In the genomic region with DNA sequence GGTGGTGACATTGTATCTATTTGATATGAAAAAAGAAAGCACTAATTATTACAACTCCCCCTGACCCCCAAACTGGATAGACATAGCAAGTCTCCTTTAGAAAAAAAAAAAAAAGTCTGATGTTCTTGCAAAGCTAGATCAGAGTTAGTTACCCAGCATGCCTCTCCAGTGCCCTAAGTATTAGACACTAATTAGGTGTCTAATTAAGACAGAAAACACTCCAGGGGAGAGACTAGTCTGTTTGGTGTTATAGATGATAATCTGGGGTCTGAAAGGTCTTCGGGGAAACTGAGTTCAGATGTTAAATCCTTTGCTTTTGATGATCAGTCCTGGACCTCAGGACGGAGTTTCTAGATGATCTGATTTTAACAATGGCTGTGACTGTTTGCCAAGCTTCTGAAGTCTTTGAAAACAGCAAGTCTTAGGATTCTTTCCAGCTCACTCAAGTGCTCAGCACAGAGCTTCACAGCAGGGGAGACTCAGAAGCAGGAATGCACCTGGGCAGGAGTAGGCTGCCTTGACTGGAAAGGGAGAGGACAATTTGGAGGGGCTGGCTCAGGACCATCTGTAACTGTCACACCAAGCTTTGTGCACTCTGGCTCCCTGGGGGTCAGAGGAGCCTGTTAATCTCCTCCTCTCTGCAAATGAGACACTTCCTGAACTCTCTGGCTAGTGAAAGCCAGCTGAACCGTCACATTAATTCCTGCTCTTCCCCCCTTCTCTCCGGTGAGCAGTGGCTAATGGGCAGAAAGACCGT, we compare ENCODE assay signal across 10 mouse cellular contexts.
DNase-seq lines count a peak whose midpoint lies in the region; ATAC-seq and TF ChIP-seq lines count a peak whose summit lies in the region.
"Had no signal": no experiment of that assay in that cellular context is flagged by ENCODE, and none has a peak within 500 bp of the region (broad histone marks: within the 10 kb centered on the region; RNA-seq: fewer than 3 reads in every experiment).

No protein-coding gene starts in this region.

- no peak for TF ChIP-seq CTCF in hindbrain, postnatal 0 days (IDR thresholded peaks at IDR 0.05; ENCODE audit: low read depth)

- no peak overlapping the region for H3K4me2 ChIP-seq in hindbrain, postnatal 0 days (ENCODE audit: low read depth, low read length)

- no peaks in the 10 kb centered on the region for H3K9me3 ChIP-seq in hindbrain, postnatal 0 days (ENCODE audit: low read length)

- ATAC-seq in hindbrain, postnatal 0 days: peak; percentile 62

- peaks cover 16% of the 10 kb centered on the region for H3K4me1 ChIP-seq in hindbrain, postnatal 0 days (ENCODE audit: insufficient read depth, low read length)

- no peak overlapping the region; the same call in 1 of the 2 replicates for H3K27ac ChIP-seq in hindbrain, postnatal 0 days

- H3K27me3 ChIP-seq in hindbrain, postnatal 0 days (ENCODE audit: insufficient read depth, low read length): no peaks in the 10 kb centered on the region

- DNase-seq in left cerebral cortex, postnatal 4 days: peak; percentile 67
- no peak for DNase-seq in left cerebral cortex, postnatal 10 days (ENCODE audit: extremely low spot score in 1 of 2, low spot score in 2 of 2)
- DNase-seq in embryo, embryonic 10.5 days (ENCODE audit: low spot score): peak; percentile 83
- peak; percentile 66 for DNase-seq in hindbrain, postnatal 0 days (ENCODE audit: low spot score)
- peak; percentile 80 for DNase-seq in retina, postnatal 1 day
- DNase-seq in thymus, adult 18-20 months: no peak
- no peak for DNase-seq in spleen, postnatal 10 days (ENCODE audit: low spot score in 2 of 2)
- DNase-seq in urinary bladder, postnatal 4 days (ENCODE audit: low spot score in 2 of 2): no peak
- DNase-seq: heart, adult 11 months; layer of hippocampus, postnatal 36 days had no signal

- no peak overlapping the region for H3K4me3 ChIP-seq in hindbrain, postnatal 0 days (ENCODE audit: low read length)

- 0 out of 2 replicates have a peak overlapping the region, but pooled peaks have one; percentile 14 for H3K9ac ChIP-seq in hindbrain, postnatal 0 days (replicated peaks; ENCODE audit: low read length)

- WGBS in hindbrain, postnatal 0 days: 4% methylated on average over 5 of the region's 5 CpGs

- H3K36me3 ChIP-seq in hindbrain, postnatal 0 days (ENCODE audit: insufficient read depth, low read length): no peaks in the 10 kb centered on the region

- intact Hi-C loops in left cerebral cortex, postnatal 4 days (cut with DNase I): no loop called here
- intact Hi-C loops in left cerebral cortex, postnatal 10 days (cut with DNase I): no loop called here

Comparison
In these comparisons a context has a peak if more than half of its experiments do, and no peak if none do; other contexts are left out.
1. DNase-seq: peak in left cerebral cortex, postnatal 4 days (single experiment), embryo, embryonic 10.5 days (single experiment), hindbrain, postnatal 0 days (single experiment) and retina, postnatal 1 day (single experiment); none in left cerebral cortex, postnatal 10 days (0 of 2), thymus, adult 18-20 months (0 of 2), spleen, postnatal 10 days (0 of 2) and urinary bladder, postnatal 4 days (0 of 2).